Mouse (Mus musculus): Measurements from ENCODE around the gene Herc3. TPM values are rescaled to one million over a fixed set of nuclear protein-coding genes. Genes with fewer than 3 reads are reported as not detected.
"Not testable (repeated sequence)": the region's sequence is repeated elsewhere in the genome, so short reads cannot be mapped to it uniquely, and the experiment has no call there.

Herc3 gene
- polyA plus RNA-seq (2014; fragmentation: Nextera tagmentation; extraction: Ambion mirVana), result 58.2 and 65.8 TPM in 2 replicates

DNA sequence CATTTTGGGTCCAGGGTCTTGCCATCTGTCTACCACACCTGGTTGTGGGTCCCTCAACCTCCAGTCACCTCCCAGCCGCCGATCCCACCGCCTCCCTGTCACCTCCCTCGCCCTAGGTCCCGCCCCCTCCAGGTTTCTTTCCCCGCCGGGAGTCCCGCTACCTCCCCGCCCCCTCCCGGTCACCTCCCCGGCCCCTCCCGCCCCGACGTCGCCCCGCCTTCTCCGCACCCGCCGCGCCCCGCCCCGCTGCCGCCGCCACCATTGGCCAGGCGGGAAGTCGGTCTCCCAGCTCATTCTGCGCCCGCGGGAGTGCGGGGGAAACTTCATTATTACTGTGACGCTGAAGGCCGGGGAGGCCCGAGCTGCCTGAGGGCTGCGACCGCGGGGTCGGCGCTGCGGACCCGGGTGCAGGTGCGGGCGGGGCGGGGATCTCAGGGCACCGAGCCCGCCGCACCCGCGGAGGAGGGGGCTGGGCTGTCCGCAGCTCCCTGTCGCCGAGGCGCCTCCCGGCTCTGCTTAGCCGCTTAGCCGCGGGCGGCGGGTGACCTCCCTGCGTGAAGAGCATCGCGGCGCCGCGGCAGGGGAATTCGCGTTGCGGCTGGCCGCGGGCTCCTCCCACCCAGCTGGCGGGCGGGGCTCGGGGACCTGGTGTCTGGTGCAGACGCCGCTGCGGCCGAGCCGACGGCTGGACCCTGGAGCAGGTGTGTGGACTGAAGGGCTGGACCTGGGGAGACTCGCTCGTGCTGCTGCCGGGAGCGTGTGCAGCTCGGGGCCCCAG is at the start of gene Herc3:
Gene Herc3 (plus strand): TSS at position 234 of the 778 bp plus-strand sequence.
- under 1% methylated on average over 63 of the region's 83 CpGs for WGBS
- Histone ChIP-seq H3K4me1 (ENCODE audit: control insufficient read depth in 2 of 2, insufficient read depth in 2 of 2, low read length in 2 of 2) (peaks cover 4% of the 10 kb centered on the region in 2 experiments; a peak in 2 of 4 replicates), H3K4me3 (ENCODE audit: control insufficient read depth in 1 of 2, insufficient read depth in 1 of 2, low read depth in 1 of 2, low read length in 2 of 2) (peak within 1 kb of the TSS; percentile 87 to 95), H3K27ac (replicated peaks in 1 of 2; ENCODE audit: control insufficient read depth in 1 of 2, insufficient read depth in 1 of 2, low read depth in 2 of 2, low read length in 2 of 2) (peak within 1 kb of the TSS; percentile 88 to 93), H3K4me2 (ENCODE audit: low read length) (peak within 1 kb of the TSS; percentile 83), H3K9me3 (ENCODE audit: control insufficient read depth, low read length) (no peaks in the 10 kb centered on the region), H3K27me3 (ENCODE audit: control insufficient read depth, insufficient read depth, low read length) (no peaks in the 10 kb centered on the region), H3K36me3 (ENCODE audit: control insufficient read depth, insufficient read depth, low read length) (no peaks in the 10 kb centered on the region), H3K9ac (ENCODE audit: low read length) (peak within 1 kb of the TSS; percentile 85)
- ATAC-seq (ENCODE audit: insufficient number of reproducible peaks, insufficient read depth, low FRiP score, low read depth), result peak; percentile 87

DNA sequence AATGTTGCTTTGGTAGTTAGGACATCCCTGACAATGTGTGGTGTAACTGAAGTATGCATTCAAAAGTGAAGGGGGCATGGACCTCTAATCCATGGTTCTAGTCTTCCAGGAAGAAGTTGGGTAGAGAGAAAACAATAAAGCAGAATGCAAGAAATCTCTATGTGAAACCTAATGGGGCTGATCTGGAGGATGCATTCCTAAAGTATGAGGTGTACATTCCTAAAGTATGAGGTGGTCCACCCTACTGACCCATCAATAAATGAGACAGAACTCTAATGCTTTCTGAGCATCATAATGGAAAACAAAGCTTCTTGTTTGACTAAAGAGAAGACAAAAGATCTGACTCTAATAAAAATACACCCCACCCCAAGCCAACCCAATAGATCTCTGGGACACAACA is 29.9 kb upstream of the Herc3 start:
- Histone ChIP-seq H3K4me2 (ENCODE audit: low read length) (no peak overlapping the region), H3K4me1 (ENCODE audit: control insufficient read depth in 2 of 2, insufficient read depth in 2 of 2, low read length in 2 of 2) (no peaks in the 10 kb centered on the region), H3K9me3 (ENCODE audit: control insufficient read depth, low read length) (no peaks in the 10 kb centered on the region), H3K27me3 (ENCODE audit: control insufficient read depth, insufficient read depth, low read length) (no peaks in the 10 kb centered on the region), H3K27ac (replicated peaks in 1 of 2; ENCODE audit: control insufficient read depth in 1 of 2, insufficient read depth in 1 of 2, low read depth in 2 of 2, low read length in 2 of 2) (no peak overlapping the region), H3K9ac (ENCODE audit: low read length) (no peak overlapping the region), H3K36me3 (ENCODE audit: control insufficient read depth, insufficient read depth, low read length) (no peaks in the 10 kb centered on the region), H3K4me3 (ENCODE audit: control insufficient read depth in 1 of 2, insufficient read depth in 1 of 2, low read depth in 1 of 2, low read length in 2 of 2) (no peak overlapping the region)
- ATAC-seq (ENCODE audit: insufficient number of reproducible peaks, insufficient read depth, low FRiP score, low read depth), result no peak

DNA sequence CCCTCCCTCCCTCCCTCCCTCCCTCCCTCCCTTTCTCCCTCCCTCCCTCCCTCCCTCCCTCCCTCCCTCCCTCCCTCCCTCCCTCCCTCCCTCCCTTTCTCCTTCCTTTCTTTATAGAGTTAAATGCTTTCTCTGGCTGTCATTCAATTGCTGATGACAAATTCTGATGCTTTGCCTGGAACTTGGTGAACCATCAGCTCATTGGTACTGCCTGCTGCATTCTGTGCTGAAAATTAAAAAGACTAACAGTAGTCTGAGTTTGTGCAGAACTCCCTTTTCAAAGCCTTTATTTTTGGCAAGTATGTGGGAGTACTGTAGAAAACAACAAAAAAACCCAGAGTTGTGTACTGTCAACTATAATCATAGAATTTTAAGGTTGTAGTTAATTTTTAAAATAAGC is 16.9 kb upstream of the Herc3 start:
- no peak for ATAC-seq (ENCODE audit: insufficient number of reproducible peaks, insufficient read depth, low FRiP score, low read depth)
- Histone ChIP-seq H3K9me3 (ENCODE audit: control insufficient read depth, low read length) (no peaks in the 10 kb centered on the region), H3K36me3 (ENCODE audit: control insufficient read depth, insufficient read depth, low read length) (no peaks in the 10 kb centered on the region), H3K4me3 (ENCODE audit: control insufficient read depth in 1 of 2, insufficient read depth in 1 of 2, low read depth in 1 of 2, low read length in 2 of 2) (no peak overlapping the region), H3K4me2 (ENCODE audit: low read length) (no peak overlapping the region), H3K9ac (ENCODE audit: low read length) (no peak overlapping the region), H3K4me1 (ENCODE audit: control insufficient read depth in 2 of 2, insufficient read depth in 2 of 2, low read length in 2 of 2) (no peaks in the 10 kb centered on the region), H3K27ac (replicated peaks in 1 of 2; ENCODE audit: control insufficient read depth in 1 of 2, insufficient read depth in 1 of 2, low read depth in 2 of 2, low read length in 2 of 2) (no peak overlapping the region), H3K27me3 (ENCODE audit: control insufficient read depth, insufficient read depth, low read length) (no peaks in the 10 kb centered on the region)

DNA sequence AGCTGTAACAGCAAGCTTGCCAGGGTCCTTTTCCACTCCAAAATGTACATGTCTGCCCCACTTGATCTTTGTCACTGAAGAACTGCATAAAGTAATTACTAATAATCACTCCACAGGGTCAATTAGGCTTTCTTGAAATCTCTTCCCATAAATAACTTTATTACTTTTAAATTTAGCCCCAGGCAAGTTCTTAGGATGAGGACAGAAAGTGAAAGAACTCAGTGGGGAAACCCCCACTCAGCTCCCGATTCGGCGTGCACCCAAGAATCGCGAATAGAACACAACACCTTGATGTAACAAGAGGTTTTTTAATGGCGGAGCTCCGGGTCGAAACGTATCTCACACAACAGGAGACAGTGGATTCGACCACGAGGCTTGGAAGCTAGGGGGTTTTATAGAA is 14.2 kb upstream of the Herc3 start:
- ATAC-seq (ENCODE audit: insufficient number of reproducible peaks, insufficient read depth, low FRiP score, low read depth); H3K4me1 ChIP-seq (ENCODE audit: control insufficient read depth in 2 of 2, insufficient read depth in 2 of 2, low read length in 2 of 2); H3K4me3 ChIP-seq (ENCODE audit: control insufficient read depth in 1 of 2, insufficient read depth in 1 of 2, low read depth in 1 of 2, low read length in 2 of 2); H3K27ac ChIP-seq (replicated peaks in 1 of 2; ENCODE audit: control insufficient read depth in 1 of 2, insufficient read depth in 1 of 2, low read depth in 2 of 2, low read length in 2 of 2); H3K9ac ChIP-seq (ENCODE audit: low read length); H3K9me3 ChIP-seq (ENCODE audit: control insufficient read depth, low read length); H3K36me3 ChIP-seq (ENCODE audit: control insufficient read depth, insufficient read depth, low read length); H3K27me3 ChIP-seq (ENCODE audit: control insufficient read depth, insufficient read depth, low read length); H3K4me2 ChIP-seq (ENCODE audit: low read length): not testable (repeated sequence)
- WGBS, result 99% methylated on average over 5 of the region's 11 CpGs

DNA sequence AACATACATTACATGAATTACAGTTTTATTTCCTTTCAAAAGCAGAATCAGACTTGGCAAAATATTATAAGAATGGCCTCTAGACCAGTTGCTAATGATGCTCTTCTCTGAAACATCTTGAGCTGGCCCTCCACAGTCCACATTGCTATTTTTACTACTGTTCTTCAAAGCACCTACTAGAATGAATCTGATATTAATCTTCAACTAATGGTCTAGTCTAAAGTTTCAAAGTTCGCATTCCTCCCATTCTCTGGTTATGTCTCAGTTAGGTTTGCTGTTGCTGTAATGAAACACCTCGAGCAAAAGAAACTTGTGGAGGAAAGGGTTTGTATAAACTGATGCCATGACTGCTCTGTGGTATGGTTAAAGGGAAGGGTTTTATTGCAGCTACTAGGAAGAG is 5.6 kb upstream of the Herc3 start:
- WGBS, result 80% methylated on average over 2 of the region's 2 CpGs
- no peak overlapping the region for H3K4me3 ChIP-seq (ENCODE audit: control insufficient read depth in 1 of 2, insufficient read depth in 1 of 2, low read depth in 1 of 2, low read length in 2 of 2)

DNA sequence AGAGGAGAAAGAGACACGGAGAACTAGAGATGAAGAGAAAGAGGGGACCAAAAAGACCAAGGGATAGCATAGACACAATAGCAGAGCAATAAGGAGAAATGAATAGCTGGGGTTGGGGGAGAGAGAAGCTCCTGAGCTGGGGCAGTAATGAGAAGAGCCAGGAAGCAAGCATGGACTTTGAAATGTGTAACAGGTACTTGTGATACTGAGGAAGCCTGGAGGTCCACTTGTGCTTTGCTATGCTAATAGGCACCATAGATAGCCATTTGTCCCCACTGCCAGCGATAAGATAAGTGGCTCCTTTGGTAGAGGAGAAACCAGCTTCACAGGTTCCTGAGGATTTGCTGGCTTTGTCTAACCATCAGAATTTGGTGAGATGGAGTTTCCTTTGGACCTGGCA is 5.2 kb upstream of the Herc3 start:
- 53% methylated on average over 2 of the region's 2 CpGs for WGBS
- peaks cover 0 to 4% of the 10 kb centered on the region in 2 experiments; a peak in 1 of 4 replicates for H3K4me1 ChIP-seq (ENCODE audit: control insufficient read depth in 2 of 2, insufficient read depth in 2 of 2, low read length in 2 of 2)
- no peak overlapping the region for H3K27ac ChIP-seq (replicated peaks in 1 of 2; ENCODE audit: control insufficient read depth in 1 of 2, insufficient read depth in 1 of 2, low read depth in 2 of 2, low read length in 2 of 2)
- no peak overlapping the region for H3K4me2 ChIP-seq (ENCODE audit: low read length)
- no peaks in the 10 kb centered on the region for H3K36me3 ChIP-seq (ENCODE audit: control insufficient read depth, insufficient read depth, low read length)
- no peak overlapping the region for H3K9ac ChIP-seq (ENCODE audit: low read length)
- no peak for ATAC-seq (ENCODE audit: insufficient number of reproducible peaks, insufficient read depth, low FRiP score, low read depth)
- no peaks in the 10 kb centered on the region for H3K27me3 ChIP-seq (ENCODE audit: control insufficient read depth, insufficient read depth, low read length)
- H3K9me3 ChIP-seq (ENCODE audit: control insufficient read depth, low read length), result no peaks in the 10 kb centered on the region
- no peak overlapping the region for H3K4me3 ChIP-seq (ENCODE audit: control insufficient read depth in 1 of 2, insufficient read depth in 1 of 2, low read depth in 1 of 2, low read length in 2 of 2)

More for the DNA sequence above, 5.6 kb upstream of the Herc3 start:
- no peaks in the 10 kb centered on the region for H3K36me3 ChIP-seq (ENCODE audit: control insufficient read depth, insufficient read depth, low read length)
- no peak for ATAC-seq (ENCODE audit: insufficient number of reproducible peaks, insufficient read depth, low FRiP score, low read depth)
- H3K27me3 ChIP-seq (ENCODE audit: control insufficient read depth, insufficient read depth, low read length), result no peaks in the 10 kb centered on the region
- no peaks in the 10 kb centered on the region for H3K4me1 ChIP-seq (ENCODE audit: control insufficient read depth in 2 of 2, insufficient read depth in 2 of 2, low read length in 2 of 2)
- no peak overlapping the region for H3K27ac ChIP-seq (replicated peaks in 1 of 2; ENCODE audit: control insufficient read depth in 1 of 2, insufficient read depth in 1 of 2, low read depth in 2 of 2, low read length in 2 of 2)
- H3K9ac ChIP-seq (ENCODE audit: low read length), result no peak overlapping the region
- H3K4me2 ChIP-seq (ENCODE audit: low read length), result no peak overlapping the region
- H3K9me3 ChIP-seq (ENCODE audit: control insufficient read depth, low read length), result no peaks in the 10 kb centered on the region

DNA sequence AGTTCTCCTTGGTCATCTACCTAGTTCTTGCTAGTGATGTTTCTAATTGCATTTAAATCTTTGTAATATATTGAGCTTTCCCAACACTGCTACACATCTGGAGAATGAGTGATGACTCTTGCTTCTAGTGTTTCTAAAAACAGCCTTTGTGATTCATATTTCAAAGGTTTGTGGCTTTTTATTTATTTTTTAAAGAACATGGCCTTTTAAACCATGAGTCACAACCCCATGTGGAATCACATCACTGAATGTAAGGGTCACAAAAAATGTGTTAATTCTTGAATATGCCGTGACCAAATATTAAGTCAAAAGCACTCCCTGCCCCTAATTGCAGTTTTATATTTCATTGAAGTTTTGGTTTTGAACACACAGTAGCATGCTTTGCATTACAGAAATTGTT is 2.7 kb upstream of the Herc3 start:
- H3K4me2 ChIP-seq (ENCODE audit: low read length), result no peak overlapping the region
- no peaks in the 10 kb centered on the region for H3K27me3 ChIP-seq (ENCODE audit: control insufficient read depth, insufficient read depth, low read length)
- H3K9ac ChIP-seq (ENCODE audit: low read length), result no peak overlapping the region
- no peaks in the 10 kb centered on the region for H3K36me3 ChIP-seq (ENCODE audit: control insufficient read depth, insufficient read depth, low read length)
- no peak overlapping the region for H3K27ac ChIP-seq (replicated peaks in 1 of 2; ENCODE audit: control insufficient read depth in 1 of 2, insufficient read depth in 1 of 2, low read depth in 2 of 2, low read length in 2 of 2)
- no peak for ATAC-seq (ENCODE audit: insufficient number of reproducible peaks, insufficient read depth, low FRiP score, low read depth)
- H3K4me3 ChIP-seq (ENCODE audit: control insufficient read depth in 1 of 2, insufficient read depth in 1 of 2, low read depth in 1 of 2, low read length in 2 of 2), result no peak overlapping the region
- no peaks in the 10 kb centered on the region for H3K9me3 ChIP-seq (ENCODE audit: control insufficient read depth, low read length)
- WGBS, result 96% methylated on average over 1 of the region's 1 CpGs
- H3K4me1 ChIP-seq (ENCODE audit: control insufficient read depth in 2 of 2, insufficient read depth in 2 of 2, low read length in 2 of 2), result peaks cover 4% of the 10 kb centered on the region in 2 experiments; a peak in 2 of 4 replicates

DNA sequence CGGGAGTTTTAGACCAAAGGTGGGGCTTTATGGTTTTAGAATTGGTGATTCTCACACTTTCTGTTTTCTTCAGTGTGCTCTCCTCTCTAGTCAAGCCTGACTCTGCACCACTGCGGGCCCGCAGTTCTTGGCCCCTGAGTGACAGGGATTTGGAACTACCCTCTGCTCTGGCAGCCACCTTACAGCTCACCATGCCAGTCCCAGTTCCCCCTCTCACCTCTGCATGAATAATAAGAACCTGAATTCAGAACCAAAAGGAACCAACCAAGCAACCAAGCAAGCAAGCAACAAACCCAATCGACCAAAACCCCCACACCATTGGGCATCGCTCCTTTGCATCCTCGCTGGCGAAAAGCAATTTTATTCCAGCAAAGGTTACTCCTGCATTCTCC is 429 bp upstream of the Herc3 start:
- Histone ChIP-seq H3K27ac (replicated peaks in 1 of 2; ENCODE audit: control insufficient read depth in 1 of 2, insufficient read depth in 1 of 2, low read depth in 2 of 2, low read length in 2 of 2) (peak overlapping the region in 1 of 2 experiments; percentile 93; a peak in 1 of 4 replicates), H3K9ac (ENCODE audit: low read length) (peak overlapping the region; percentile 85), H3K4me2 (ENCODE audit: low read length) (peak overlapping the region; percentile 83), H3K36me3 (ENCODE audit: control insufficient read depth, insufficient read depth, low read length) (no peaks in the 10 kb centered on the region), H3K4me1 (ENCODE audit: control insufficient read depth in 2 of 2, insufficient read depth in 2 of 2, low read length in 2 of 2) (peaks cover 4% of the 10 kb centered on the region in 2 experiments; a peak in 2 of 4 replicates), H3K9me3 (ENCODE audit: control insufficient read depth, low read length) (no peaks in the 10 kb centered on the region), H3K27me3 (ENCODE audit: control insufficient read depth, insufficient read depth, low read length) (no peaks in the 10 kb centered on the region), H3K4me3 (ENCODE audit: control insufficient read depth in 1 of 2, insufficient read depth in 1 of 2, low read depth in 1 of 2, low read length in 2 of 2) (peak overlapping the region; percentile 87 to 95)
- WGBS, result 14% methylated on average over 7 of the region's 7 CpGs
- ATAC-seq (ENCODE audit: insufficient number of reproducible peaks, insufficient read depth, low FRiP score, low read depth), result no peak
